Mouse (Mus musculus): ENCODE measurements around the gene Slc34a1.

DNA sequence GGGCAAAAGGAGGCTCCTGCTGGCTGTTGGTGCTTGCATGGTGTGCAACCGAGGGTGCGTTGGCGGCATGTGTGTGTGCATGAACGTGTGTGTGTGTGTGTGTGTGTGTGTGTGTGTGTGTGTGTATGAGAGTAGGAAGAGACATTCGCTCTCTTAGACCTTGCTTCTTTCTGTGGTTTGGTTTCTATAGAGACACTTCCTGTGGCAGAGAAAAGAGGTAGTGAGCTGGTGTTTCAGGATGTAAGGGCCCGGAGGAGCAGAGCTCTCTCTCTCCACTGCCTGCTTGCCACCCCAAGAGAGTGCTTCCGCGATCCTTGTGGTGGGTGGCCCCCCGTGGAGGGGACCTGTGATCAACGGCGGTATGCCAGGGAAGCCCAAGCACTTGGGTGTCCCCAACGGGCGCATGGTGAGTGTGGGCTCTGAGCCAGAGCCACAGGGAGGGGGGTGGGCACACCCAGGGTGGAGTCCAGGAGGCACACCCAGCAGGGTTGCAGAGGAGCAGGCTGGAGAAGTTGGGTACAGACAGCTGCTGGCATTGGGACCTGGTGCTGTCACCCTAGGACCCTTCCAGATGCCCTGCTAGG lies 28.4 kb upstream of the Slc34a1 start, which contains the start of gene Rgs14:
- TF ChIP-seq CTCF (conservative IDR thresholded peaks at IDR 0.05; ENCODE audit: insufficient read depth, insufficient read length, low read depth, low read length): no peak
- no peak for TF ChIP-seq POLR2A (IDR thresholded peaks at IDR 0.05; ENCODE audit: low read depth, low read length)

Measured in kidney, adult 2 months (tissue).